Mouse (Mus musculus): ENCODE data around the gene Fyttd1.

The Fyttd1 gene

DNA sequence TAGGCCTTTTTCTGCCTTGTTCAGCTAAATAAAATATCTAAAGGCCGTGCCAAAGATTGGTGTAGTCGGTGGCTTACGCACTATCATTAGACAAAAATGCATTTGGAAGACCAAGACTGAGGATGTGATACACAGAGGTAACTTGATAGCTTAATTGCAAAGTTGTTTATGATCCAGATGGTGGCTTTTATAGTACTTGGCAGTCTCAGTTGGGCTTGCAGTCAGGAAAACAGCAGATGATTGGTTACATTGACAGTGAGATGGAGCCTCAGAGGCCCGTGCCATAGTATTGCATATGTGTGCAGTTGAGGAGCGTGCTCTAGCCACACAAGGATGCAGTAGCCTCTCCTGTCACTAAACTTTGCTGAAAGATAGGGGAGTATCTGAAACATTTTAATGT is 65.4 kb downstream of the Fyttd1 start:
- no peak for DNase-seq (ENCODE audit: low spot score)

GRCm38 (mm10) chr16:32945379-32945778 is 68.1 kb downstream of the Fyttd1 start:
- DNase-seq (ENCODE audit: low spot score) = no peak

DNA sequence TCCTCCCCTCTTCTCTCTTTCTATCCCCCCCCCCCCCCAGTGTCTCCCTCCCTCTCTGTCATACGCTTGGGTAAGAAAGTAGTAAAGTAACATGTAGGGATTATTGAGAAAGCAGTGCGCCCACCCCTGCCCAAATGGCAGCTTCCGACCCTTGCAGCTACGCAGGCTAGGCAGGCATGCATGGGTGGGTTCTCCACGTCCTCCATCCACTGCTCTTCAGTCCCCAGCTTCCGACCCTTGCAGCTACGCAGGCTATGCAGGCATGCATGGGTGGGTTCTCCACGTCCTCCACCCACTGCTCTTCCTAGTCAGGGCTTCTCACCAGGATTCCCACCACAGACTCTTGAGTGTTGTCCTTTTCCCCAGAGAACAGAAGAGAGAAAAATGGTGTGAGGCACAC is 70.7 kb downstream of the Fyttd1 start:
- no peak for DNase-seq (ENCODE audit: low spot score)

DNA sequence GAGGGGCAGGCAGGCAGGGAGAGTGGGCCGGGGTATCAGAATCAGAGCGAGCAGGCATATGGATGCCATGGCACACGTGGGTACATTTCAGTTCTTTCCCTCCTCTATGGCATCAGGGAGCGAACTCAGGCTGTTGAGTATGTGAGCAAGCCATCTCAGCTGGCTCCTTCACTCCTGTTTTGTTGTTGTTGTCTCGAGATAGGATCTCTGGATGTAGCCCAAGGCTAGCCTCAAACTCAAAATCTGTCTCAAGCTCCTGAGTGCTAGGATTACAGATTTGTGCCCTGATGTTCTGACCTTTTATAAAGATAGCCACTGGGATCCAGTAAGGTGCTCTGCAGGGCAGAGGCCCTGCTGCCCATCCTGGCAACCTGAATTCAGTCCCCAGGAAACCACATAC is 71.4 kb downstream of the Fyttd1 start:
- no peak for DNase-seq (ENCODE audit: low spot score)

GRCm38 (mm10) chr16:32949281-32949680 is 72.0 kb downstream of the Fyttd1 start:
- no peak for DNase-seq (ENCODE audit: low spot score)

DNA sequence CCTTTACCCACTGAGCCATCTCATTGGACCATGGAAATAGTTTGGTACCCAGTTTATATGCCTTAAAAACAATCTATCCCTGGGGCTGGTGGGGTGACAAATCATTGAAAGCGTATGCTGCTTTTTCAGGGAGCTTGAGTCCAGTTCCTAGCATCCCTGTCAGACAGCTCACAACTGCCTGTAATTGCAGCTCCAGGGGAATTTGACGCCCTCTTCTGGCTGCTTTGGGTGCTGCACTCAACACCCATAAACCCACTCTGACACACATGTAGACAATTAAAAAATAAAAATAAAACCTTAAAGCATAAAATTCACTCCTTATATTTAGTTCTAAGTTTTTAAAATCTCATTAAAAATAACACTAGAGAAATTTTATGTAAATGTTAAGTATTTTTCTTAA is 73.8 kb downstream of the Fyttd1 start:
- DNase-seq (ENCODE audit: low spot score) = no peak

- DNase-seq (ENCODE audit: low spot score) = no peak
Measured at GRCm38 (mm10) chr16:32953806-32954205, 76.5 kb downstream of the Fyttd1 start.

GRCm38 (mm10) chr16:32954304-32954703 is 77.0 kb downstream of the Fyttd1 start:
- no peak for DNase-seq (ENCODE audit: low spot score)

DNA sequence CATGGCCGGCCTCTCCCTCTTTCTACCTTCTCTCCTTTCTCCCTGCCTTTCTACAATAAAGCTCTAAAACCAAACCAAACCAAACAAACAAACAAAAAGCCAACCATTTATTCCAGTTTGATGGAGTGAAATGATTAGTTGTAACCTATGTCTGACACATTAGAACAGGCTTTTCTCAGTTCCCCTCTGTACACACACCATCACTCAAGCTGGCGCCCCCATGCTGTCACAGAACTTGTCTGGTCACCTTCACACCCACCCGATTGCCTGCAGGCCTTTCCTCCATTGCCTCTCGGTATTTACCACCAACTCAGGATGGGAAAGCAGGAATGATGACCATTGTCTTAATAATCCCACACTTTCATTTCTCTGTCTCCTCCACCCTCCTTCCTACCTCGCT is 79.6 kb downstream of the Fyttd1 start:
- no peak for DNase-seq (ENCODE audit: low spot score)
